Mouse (Mus musculus) liver, embryonic 15.5 days (tissue): ENCODE results near the gene Mgat5. TPM values are rescaled to one million over a fixed set of nuclear protein-coding genes. Genes with fewer than 3 reads are reported as not detected.

Experiments
- ATAC-seq: fragments of 200-750 bp; cut with Nextera tagmentation; 2 replicates; pipeline ENCODE4 v1.8.0; 2017; ENCODE audit warnings: moderate number of reproducible peaks, mild to moderate bottlenecking, moderate library complexity; ENCODE audit not compliant: insufficient read depth
- H3K27ac ChIP-seq: fragments of 300-500 bp; sonication (generic); replicated peaks from 2 replicates; pipeline ENCODE4 v1.5.1; 2015; ENCODE audit warnings: mild to moderate bottlenecking, inconsistent platforms
- H3K27me3 ChIP-seq: fragments of 300-500 bp; sonication (generic); 2 replicates; pipeline ENCODE4 v1.6.1; 2015; ENCODE audit warnings: mild to moderate bottlenecking, inconsistent platforms
- H3K36me3 ChIP-seq: fragments of 300-500 bp; sonication (generic); replicated peaks from 2 replicates; pipeline ENCODE4 v1.6.1; 2015; ENCODE audit warnings: moderate library complexity, mild to moderate bottlenecking, inconsistent platforms
- H3K4me1 ChIP-seq: fragments of 300-500 bp; sonication (generic); replicated peaks from 2 replicates; pipeline ENCODE4 v1.6.1; 2015; ENCODE audit warnings: inconsistent platforms
- H3K4me2 ChIP-seq: fragments of 300-500 bp; sonication (generic); 2 replicates; pipeline ENCODE4 v1.6.1; 2015; ENCODE audit warnings: moderate library complexity, mild to moderate bottlenecking, inconsistent platforms
- H3K4me3 ChIP-seq: fragments of 300-500 bp; sonication (generic); replicated peaks from 2 replicates; pipeline ENCODE4 v1.5.1; 2015; ENCODE audit warnings: mild to moderate bottlenecking, inconsistent platforms
- H3K9ac ChIP-seq: fragments of 300-500 bp; sonication (generic); 2 replicates; pipeline ENCODE4 v1.6.1; 2015; ENCODE audit warnings: moderate library complexity, mild to moderate bottlenecking, inconsistent platforms
- H3K9me3 ChIP-seq: fragments of 300-500 bp; sonication (generic); replicated peaks from 2 replicates; pipeline ENCODE4 v1.6.1; 2016; ENCODE audit warnings: inconsistent platforms
- WGBS: fragments of 180-500 bp; shearing (Covaris S2); methylation state at CpG from one replicate; pipeline ENCODE4 v1.1.7; 2015; ENCODE audit warnings: mixed read lengths; ENCODE audit not compliant: insufficient replicate concordance; 5-methylcytosine and 5-hydroxymethylcytosine counted together
- polyA plus RNA-seq: library from polyadenylated mRNA; unstranded; fragments of >200 nt; fragmentation: Nextera tagmentation; extraction: Ambion mirVana; gene quantifications from 2 replicates; pipeline ENCODE4 v1.2.1, GENCODE M21; 2015

Gene Mgat5
- polyA plus RNA-seq, 1 experiment from 2014 or later, result 0.68 TPM

DNA sequence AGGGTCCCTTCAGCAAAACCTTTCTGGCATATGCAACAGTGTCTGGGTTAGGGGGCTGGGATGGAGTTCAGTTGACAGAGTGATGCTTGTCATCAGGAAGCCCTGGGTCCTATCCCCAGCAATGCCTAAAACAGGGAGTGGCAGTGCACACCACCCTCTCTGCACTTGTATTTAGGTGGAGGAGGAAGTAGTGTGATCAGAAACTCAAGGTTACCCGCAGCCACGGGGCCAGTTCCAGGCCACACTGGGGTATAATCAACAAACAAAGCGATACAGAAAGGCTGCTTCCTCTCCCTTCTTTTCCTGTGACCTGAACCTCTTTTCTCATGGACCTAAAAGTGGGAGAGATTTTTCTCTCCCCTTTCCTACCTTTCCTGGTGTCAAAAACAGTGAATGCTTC, 116.8 kb downstream of the Mgat5 start:
- ATAC-seq, result no peak
- no peaks in the 10 kb centered on the region for H3K36me3 ChIP-seq
- peaks cover 4% of the 10 kb centered on the region for H3K4me1 ChIP-seq
- no peak overlapping the region for H3K9ac ChIP-seq
- no peaks in the 10 kb centered on the region for H3K9me3 ChIP-seq
- WGBS, result 11% methylated on average over 3 of the region's 3 CpGs
- H3K27ac ChIP-seq, result no peak overlapping the region
- H3K4me2 ChIP-seq, result no peak overlapping the region
- no peaks in the 10 kb centered on the region for H3K27me3 ChIP-seq
- H3K4me3 ChIP-seq, result no peak overlapping the region

DNA sequence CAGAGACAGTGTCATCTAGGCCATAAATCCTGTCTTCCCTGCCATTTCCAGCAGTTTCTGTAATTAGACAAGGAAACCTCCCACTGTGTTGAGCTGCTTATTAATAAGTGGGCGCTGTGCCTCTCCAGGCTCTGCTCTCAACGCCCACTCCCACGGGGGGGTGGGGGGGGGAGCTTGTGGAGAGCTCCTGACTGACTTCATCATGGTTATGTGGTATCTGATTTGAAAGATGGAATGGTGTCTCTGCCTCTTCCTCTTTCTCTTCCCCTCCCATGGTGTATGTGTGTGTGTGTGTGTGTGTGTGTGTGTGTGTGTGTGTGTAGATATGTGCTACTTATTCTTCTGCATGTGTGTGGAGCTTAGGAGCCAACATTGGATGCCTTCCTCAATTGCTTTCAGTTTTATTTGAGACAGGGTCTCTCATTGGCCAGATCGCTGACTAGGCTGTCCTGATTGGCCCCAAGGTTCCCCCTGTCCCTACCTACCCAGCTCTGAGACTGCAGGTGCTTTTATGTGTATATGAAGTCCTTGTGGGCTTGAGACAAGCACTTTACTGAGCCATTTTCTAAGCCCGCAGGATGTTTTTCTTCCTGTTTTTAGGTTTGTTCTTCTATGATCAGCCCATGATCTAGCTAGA, 117.5 kb downstream of the Mgat5 start:
- Histone ChIP-seq H3K27me3 (no peaks in the 10 kb centered on the region), H3K36me3 (no peaks in the 10 kb centered on the region), H3K4me3 (no peak overlapping the region), H3K27ac (no peak overlapping the region), H3K4me1 (peaks cover 4% of the 10 kb centered on the region), H3K9me3 (no peaks in the 10 kb centered on the region), H3K9ac (no peak overlapping the region), H3K4me2 (no peak overlapping the region)
- ATAC-seq, result no peak
- 53% methylated on average over 5 of the region's 5 CpGs for WGBS

DNA sequence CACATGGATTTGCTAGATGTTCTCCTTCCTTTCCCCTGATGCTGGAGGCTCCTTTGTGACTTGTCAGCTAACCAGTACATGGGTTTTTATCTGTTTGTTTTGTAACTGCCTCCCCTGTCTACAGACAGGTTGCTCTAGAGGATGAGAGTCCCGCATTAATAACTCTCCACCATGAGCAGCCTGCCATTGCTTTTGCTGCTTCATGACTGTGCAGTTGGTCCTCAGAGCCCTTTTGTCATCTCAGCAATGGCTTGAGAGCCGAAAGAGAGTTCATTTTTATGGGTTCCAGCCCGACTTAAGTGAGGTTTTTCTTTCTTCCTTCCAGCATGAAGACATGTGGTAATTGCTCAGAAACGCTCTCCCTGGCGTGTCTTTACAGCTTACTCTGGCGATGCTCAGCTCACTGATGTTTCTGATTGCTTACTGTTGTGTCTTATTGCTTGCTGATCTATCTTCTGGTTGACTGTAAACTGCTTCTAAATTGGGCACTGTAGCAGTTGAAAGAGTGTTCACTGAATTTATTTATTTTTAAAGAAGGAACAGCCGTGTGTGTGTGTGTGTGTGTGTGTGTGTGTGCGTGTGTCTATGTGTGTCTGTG, 120.9 kb downstream of the Mgat5 start:
- Histone ChIP-seq H3K4me3 (no peak overlapping the region), H3K36me3 (no peaks in the 10 kb centered on the region), H3K27me3 (no peaks in the 10 kb centered on the region), H3K4me1 (peaks cover 4% of the 10 kb centered on the region), H3K9ac (no peak overlapping the region), H3K4me2 (no peak overlapping the region), H3K27ac (no peak overlapping the region), H3K9me3 (no peaks in the 10 kb centered on the region)
- ATAC-seq, result no peak
- 69% methylated on average over 8 of the region's 8 CpGs for WGBS

DNA sequence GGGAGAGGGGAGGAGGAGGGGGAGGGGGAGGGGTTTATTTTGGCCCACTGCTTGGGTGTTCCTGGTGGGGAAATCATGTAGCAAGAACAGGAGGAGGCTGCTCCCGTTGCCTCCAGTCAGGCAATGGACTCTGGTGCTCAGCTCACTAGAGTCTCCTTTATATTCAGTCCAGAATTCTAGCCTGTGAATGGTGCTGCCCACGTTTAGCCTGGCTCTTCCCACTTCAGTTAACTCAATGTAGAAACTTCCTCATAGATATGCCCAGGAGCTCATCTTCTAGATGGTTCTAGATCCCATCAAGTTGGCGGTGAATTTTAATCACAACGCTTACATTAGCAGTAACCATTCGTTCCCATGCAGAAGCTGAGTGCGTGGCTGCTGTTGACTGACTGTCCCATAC, 123.0 kb downstream of the Mgat5 start:
- H3K27ac ChIP-seq, result no peak overlapping the region
- ATAC-seq, result no peak
- H3K27me3 ChIP-seq, result no peaks in the 10 kb centered on the region
- H3K9me3 ChIP-seq, result no peaks in the 10 kb centered on the region
- no peak overlapping the region for H3K9ac ChIP-seq
- no peak overlapping the region for H3K4me2 ChIP-seq
- no peaks in the 10 kb centered on the region for H3K4me1 ChIP-seq
- no peak overlapping the region for H3K4me3 ChIP-seq
- WGBS, result 68% methylated on average over 6 of the region's 6 CpGs
- H3K36me3 ChIP-seq, result no peaks in the 10 kb centered on the region

DNA sequence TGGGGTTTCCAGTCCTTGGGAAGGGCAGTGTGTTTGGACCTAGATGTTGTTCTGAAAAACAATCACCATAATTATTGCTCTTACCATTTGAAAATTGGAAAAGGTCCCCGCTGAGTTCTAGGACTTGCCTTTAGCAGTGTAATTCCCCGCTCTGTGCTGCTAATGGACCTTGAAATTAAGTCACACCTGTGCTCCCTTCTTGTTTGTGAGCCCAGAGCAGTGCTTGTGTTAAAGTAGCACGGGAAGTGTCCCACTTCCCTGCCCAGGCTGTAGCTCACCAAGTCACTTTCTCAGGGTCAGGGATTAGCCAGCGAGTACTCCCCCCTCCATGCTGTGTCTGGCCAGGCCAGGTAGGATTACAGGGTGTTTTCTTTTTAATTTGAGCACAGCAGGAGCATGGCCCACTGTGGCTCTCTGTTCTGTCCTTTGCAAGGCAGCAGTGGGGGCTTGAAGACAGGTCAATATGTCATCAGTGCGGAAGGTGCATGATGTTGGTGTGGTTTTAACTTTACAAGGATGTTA, 123.6 kb downstream of the Mgat5 start:
- no peak overlapping the region for H3K9ac ChIP-seq
- no peaks in the 10 kb centered on the region for H3K36me3 ChIP-seq
- ATAC-seq, result no peak
- H3K9me3 ChIP-seq, result no peaks in the 10 kb centered on the region
- H3K4me2 ChIP-seq, result no peak overlapping the region
- H3K4me3 ChIP-seq, result no peak overlapping the region
- H3K4me1 ChIP-seq, result no peaks in the 10 kb centered on the region
- WGBS, result 59% methylated on average over 5 of the region's 5 CpGs
- no peaks in the 10 kb centered on the region for H3K27me3 ChIP-seq
- H3K27ac ChIP-seq, result no peak overlapping the region

DNA sequence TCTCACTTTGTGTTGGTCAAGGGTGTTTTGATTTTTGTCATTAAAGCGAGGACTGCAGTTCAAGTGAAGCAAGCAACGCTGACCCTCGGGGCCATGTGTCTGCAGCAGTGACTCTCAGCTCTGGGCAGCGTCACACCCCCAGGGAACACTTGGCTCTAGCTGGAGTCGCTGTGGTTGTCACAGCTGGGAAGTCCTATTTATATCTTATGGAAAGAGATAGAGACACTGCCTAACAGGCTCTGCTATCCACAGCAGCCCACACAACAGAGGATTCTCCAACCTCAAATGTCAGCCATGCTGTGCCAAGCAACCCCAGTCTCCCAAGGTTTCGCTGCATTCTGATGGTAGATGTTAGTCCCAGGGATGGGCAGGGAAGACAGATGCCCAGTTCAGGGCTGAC, 125.0 kb downstream of the Mgat5 start:
- H3K27me3 ChIP-seq, result no peaks in the 10 kb centered on the region
- WGBS, result 67% methylated on average over 6 of the region's 6 CpGs
- H3K9ac ChIP-seq, result no peak overlapping the region
- H3K9me3 ChIP-seq, result no peaks in the 10 kb centered on the region
- no peak overlapping the region for H3K4me3 ChIP-seq
- H3K4me1 ChIP-seq, result no peaks in the 10 kb centered on the region
- no peak for ATAC-seq
- H3K4me2 ChIP-seq, result no peak overlapping the region
- H3K36me3 ChIP-seq, result no peaks in the 10 kb centered on the region
- H3K27ac ChIP-seq, result no peak overlapping the region

DNA sequence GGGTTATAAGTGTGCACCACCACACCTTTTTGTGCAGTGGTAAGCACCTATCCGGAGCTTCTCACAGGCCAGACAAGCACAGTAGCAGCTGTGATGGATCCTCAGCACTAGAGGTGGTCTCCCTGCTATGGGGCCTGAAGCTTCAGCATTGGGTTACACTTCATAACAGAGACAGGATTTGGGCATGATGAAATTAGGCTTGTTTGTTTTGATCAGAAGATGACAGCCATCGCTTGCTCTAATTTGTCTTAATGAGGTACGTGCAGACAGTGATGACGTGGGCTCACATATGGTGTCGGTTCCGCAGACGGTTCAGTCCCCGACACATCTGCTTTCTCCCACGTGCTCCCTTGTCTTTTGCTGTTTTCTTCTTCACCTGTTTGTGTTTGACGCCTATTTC, 132.9 kb downstream of the Mgat5 start:
- Histone ChIP-seq H3K4me2 (no peak overlapping the region), H3K36me3 (no peaks in the 10 kb centered on the region), H3K9me3 (no peaks in the 10 kb centered on the region), H3K4me1 (no peaks in the 10 kb centered on the region), H3K27ac (no peak overlapping the region), H3K27me3 (no peaks in the 10 kb centered on the region), H3K4me3 (no peak overlapping the region), H3K9ac (no peak overlapping the region)
- 80% methylated on average over 10 of the region's 10 CpGs for WGBS
- ATAC-seq, result no peak

DNA sequence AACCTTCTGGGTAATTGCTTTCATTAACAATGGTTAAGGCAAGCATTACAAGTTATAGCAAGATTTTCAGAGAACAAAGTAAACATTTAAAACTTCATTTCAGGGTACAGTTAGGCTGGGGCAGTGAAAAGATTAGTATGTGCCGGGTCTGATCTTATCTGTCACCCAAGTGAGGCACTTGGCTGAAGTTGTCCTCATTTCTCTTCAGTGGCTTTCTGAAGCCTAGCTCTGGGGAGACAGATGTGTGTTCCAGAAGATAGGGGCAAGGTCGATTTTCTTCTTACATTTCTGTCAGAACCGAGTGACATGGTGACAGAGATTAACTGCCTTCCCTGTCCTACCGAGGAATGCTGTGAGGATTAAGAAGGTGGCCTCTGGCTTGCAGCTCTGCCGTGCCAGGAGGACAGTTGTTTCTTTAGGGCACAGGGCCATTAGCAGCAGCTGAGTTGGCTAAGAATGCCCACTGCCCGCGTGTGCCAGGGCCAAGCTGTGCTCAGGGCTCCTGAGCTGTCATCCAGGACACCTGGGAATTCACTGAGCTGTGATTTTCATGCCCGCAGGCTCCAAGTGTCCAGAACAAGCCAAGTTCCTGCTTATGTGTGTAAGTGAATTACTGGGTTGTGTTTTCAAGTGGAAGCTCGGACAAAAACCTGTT, 134.1 kb downstream of the Mgat5 start:
- no peaks in the 10 kb centered on the region for H3K4me1 ChIP-seq
- no peaks in the 10 kb centered on the region for H3K36me3 ChIP-seq
- no peak overlapping the region for H3K9ac ChIP-seq
- no peak overlapping the region for H3K4me3 ChIP-seq
- WGBS, result 39% methylated on average over 9 of the region's 9 CpGs
- H3K27ac ChIP-seq, result no peak overlapping the region
- no peaks in the 10 kb centered on the region for H3K27me3 ChIP-seq
- H3K4me2 ChIP-seq, result no peak overlapping the region
- ATAC-seq, result no peak
- H3K9me3 ChIP-seq, result no peaks in the 10 kb centered on the region

DNA sequence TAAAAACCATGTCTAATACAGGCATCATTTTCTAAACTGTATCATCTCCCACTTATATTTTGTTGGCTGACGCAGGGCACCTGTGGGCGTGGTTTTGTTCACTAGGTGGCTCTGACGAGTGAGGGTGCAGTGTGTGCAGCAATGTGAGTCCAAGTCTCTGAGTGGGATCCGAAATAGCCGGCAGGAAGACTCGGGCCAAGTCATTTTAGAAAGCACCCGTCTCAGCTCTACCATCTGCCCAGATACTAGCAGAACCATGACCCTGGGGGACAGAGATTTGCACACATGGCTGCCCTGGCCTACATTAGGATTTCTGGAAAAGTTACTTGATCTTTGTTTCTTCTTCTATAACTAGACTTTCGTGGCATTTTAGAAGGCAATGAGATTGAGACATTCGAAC, 135.5 kb downstream of the Mgat5 start:
- no peaks in the 10 kb centered on the region for H3K9me3 ChIP-seq
- no peak for ATAC-seq
- WGBS, result 69% methylated on average over 9 of the region's 9 CpGs
- no peak overlapping the region for H3K27ac ChIP-seq
- H3K4me2 ChIP-seq, result no peak overlapping the region
- H3K4me3 ChIP-seq, result no peak overlapping the region
- no peaks in the 10 kb centered on the region; the same call in 1 of the 2 replicates for H3K4me1 ChIP-seq
- H3K36me3 ChIP-seq, result no peaks in the 10 kb centered on the region
- no peaks in the 10 kb centered on the region for H3K27me3 ChIP-seq
- H3K9ac ChIP-seq, result no peak overlapping the region

DNA sequence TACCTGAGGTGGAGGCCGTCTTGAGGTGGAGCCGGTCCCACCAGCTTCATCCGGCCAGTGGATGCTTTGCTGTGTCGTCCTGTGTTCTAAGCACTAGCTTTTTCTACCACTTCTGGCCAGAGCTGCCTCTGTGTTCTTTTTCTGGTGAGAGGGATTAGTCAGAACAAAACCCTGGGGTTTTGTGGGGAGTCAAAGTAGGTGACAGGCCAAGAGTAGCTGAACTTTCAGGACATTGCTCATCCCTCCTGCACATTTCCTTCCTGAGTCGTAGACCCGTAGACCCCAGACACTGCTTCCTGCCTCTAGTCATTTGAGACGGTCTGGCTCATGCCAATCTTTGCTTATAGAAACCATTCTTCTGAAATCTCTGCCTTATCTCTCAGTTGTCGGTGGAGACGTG, 140.1 kb downstream of the Mgat5 start:
- Histone ChIP-seq H3K9ac (no peak overlapping the region), H3K9me3 (no peaks in the 10 kb centered on the region), H3K4me1 (peaks cover 3% of the 10 kb centered on the region; the same call in 1 of the 2 replicates), H3K36me3 (no peaks in the 10 kb centered on the region), H3K27ac (no peak overlapping the region), H3K4me3 (no peak overlapping the region), H3K4me2 (no peak overlapping the region), H3K27me3 (no peaks in the 10 kb centered on the region)
- no peak for ATAC-seq
- WGBS, result 37% methylated on average over 9 of the region's 9 CpGs

DNA sequence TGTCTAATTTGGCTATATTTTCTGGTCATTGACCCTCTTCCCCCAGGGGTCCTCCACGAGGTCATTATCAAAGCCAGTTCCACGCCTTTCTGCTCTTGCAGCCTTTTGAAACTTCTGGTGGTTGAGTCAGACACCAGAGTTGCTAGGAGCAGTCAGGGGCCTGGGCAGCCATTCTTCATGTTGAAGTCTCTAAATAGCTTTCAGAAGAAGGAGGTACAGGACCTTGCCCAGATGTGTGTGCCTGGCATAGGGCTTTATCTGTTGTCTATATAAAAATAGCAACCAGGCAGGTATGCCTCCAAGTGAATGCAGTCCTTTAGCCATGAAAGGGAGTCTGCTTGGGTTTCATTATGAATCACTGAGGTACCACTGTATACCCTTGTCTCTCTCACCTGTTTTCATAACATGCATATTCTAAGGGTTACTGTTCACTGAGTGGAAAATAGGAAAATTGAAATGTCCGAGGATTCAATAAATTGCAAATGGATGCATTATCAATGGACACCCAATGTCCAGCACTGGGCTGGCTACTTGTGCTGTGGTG, 141.9 kb downstream of the Mgat5 start:
- Histone ChIP-seq H3K36me3 (no peaks in the 10 kb centered on the region), H3K27me3 (no peaks in the 10 kb centered on the region), H3K9ac (no peak overlapping the region), H3K9me3 (no peaks in the 10 kb centered on the region), H3K4me3 (no peak overlapping the region), H3K4me2 (no peak overlapping the region), H3K27ac (no peak overlapping the region), H3K4me1 (peaks cover 3% of the 10 kb centered on the region; the same call in 1 of the 2 replicates)
- WGBS, result 59% methylated on average over 3 of the region's 3 CpGs
- ATAC-seq, result no peak
